Mouse (Mus musculus) kidney, adult 2 months (tissue): ENCODE data around the gene Slc35e3.

Experiments
- CTCF ChIP-seq: fragments of 200-500 bp; conservative IDR thresholded peaks from 2 replicates; pipeline ENCODE4 v1.5.1; 2011; ENCODE audit warnings: low read depth, mild to moderate bottlenecking, control low read depth, low read length, moderate library complexity, mixed read lengths; ENCODE audit not compliant: insufficient read depth, insufficient read length
- POLR2A ChIP-seq: fragments of 200-500 bp; IDR thresholded peaks from one replicate; pipeline ENCODE4 v1.6.1; 2011; ENCODE audit warnings: low read depth, low read length, control low read depth

DNA sequence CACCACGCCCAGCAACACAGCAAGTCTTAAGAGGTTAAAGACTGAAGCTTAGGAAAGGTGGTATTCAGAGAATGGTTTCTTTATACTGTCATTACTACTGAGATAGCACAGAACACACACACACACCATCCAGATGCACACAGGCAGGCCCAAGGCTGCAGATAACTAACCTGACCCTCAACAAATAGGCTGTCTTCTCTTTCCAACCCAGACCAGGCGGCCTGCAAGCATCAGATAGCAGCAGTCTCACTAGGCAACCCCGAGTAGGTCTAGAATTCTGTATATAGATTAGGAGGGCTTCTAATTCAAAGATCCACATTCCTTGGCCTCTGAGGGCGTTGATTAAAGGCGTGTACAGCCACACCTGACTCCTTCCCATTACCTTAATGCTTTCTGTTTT is 14.0 kb downstream of the Slc35e3 start:
- TF ChIP-seq CTCF, result no peak
- no peak for TF ChIP-seq POLR2A
